Mouse (Mus musculus): ENCODE measurements around the gene Tmtc4. TPM values are rescaled to one million over a fixed set of nuclear protein-coding genes. Genes with fewer than 3 reads are reported as not detected.

Tmtc4 gene
- polyA plus RNA-seq, 1 experiment from 2014 or later = 19.1 TPM

DNA sequence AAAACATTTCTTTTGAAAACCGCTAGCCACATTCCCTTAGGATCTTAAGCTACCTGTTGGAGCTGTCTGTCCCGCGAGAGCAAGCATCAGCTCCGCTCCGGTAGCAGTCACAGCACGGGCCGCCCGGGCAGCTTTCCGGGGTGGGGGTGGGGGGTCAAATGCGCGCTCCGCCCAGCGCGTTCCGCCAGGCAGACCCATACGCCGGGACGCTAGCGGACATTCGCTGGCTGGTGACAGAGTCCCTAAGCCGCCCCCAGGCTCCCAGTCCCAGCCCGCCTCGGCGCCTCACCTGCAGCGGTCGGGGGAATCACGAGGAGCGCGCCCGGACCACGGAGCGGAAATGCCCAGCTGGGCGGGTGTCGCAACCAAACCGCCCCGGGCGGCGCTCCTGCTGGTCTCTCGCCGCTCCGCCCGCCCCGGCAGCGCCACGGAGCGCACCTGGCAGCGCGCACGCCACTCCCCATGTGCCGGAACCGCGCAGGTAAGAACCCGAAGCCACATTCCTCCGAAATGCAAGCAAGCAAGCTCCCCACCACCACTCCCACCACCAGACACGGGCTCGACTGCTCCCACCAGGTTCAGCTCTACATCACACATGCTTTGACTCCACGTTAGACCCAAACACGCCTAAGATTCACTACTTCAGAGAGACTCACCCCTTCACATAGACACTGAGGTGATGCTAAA lies 70.9 kb downstream of the Tmtc4 start:
- no peaks in the 10 kb centered on the region for H3K36me3 ChIP-seq
- peak overlapping the region; percentile 92 for H3K4me2 ChIP-seq
- peak overlapping the region; percentile 60 for H3K9ac ChIP-seq
- ATAC-seq (ENCODE audit: insufficient read depth, low FRiP score, low read depth) = peak; percentile 77
- under 1% methylated on average over 52 of the region's 58 CpGs for WGBS
- peak overlapping the region; percentile 73 for H3K4me3 ChIP-seq (replicated peaks)
- no peaks in the 10 kb centered on the region for H3K27me3 ChIP-seq (replicated peaks)
- peak overlapping the region; percentile 59 for H3K27ac ChIP-seq
- 0 out of 2 replicates have a peak, but pooled peaks cover 4% of the 10 kb centered on the region for H3K4me1 ChIP-seq
- no peaks in the 10 kb centered on the region for H3K9me3 ChIP-seq

DNA sequence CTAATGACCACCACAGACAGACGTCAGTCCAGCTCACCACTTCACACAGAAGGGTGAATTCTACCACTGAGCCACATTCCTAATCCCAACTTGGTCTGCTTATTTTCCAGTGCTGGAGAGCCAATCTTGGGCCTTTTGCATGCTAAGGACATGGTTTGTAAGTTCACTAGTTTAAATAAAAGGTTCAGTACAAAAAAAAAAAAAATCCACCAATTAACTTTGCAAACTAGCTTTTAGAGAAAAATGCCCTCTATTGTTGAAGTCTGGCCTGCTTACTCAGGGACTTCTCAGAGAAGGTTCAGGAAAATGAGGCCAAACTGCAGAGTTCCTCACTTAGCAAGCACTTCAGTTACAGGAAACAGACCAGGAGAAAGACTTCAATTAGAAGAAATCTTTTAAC lies 71.7 kb downstream of the Tmtc4 start:
- H3K36me3 ChIP-seq = no peaks in the 10 kb centered on the region
- H3K4me1 ChIP-seq = 0 out of 2 replicates have a peak, but pooled peaks cover 4% of the 10 kb centered on the region
- 64% methylated on average over 1 of the region's 1 CpGs for WGBS
- H3K27me3 ChIP-seq (replicated peaks) = no peaks in the 10 kb centered on the region
- peak overlapping the region; percentile 73 for H3K4me3 ChIP-seq (replicated peaks)
- no peak overlapping the region for H3K9ac ChIP-seq
- H3K4me2 ChIP-seq = peak overlapping the region; percentile 92
- peak overlapping the region; percentile 59; the same call in 1 of the 2 replicates for H3K27ac ChIP-seq
- H3K9me3 ChIP-seq = no peaks in the 10 kb centered on the region
- ATAC-seq (ENCODE audit: insufficient read depth, low FRiP score, low read depth) = no peak

DNA sequence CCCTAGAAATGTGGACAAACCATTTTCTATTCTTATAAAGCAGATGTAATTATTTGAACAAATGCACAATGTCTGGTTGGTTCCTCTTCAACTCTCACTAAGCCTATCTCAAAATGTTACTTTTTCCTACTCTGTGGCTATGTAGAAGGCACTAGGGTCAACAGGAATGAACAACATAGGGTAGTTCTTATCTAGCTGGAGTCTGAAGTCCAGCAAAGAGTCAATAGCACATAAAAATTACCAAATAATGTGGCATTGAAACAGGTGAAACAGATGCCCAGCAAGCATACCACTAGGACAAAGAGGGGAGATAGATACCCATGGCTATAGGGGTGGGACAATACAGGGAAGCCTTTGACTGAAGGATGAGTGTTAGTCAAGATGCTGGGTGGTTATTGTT lies 72.6 kb downstream of the Tmtc4 start:
- H3K27me3 ChIP-seq (replicated peaks) = no peaks in the 10 kb centered on the region
- H3K27ac ChIP-seq = no peak overlapping the region
- H3K4me2 ChIP-seq = peak overlapping the region; percentile 92; the same call in 1 of the 2 replicates
- H3K36me3 ChIP-seq = no peaks in the 10 kb centered on the region
- 0 out of 2 replicates have a peak, but pooled peaks cover 4% of the 10 kb centered on the region for H3K4me1 ChIP-seq
- no peak overlapping the region for H3K4me3 ChIP-seq (replicated peaks)
- H3K9ac ChIP-seq = no peak overlapping the region
- ATAC-seq (ENCODE audit: insufficient read depth, low FRiP score, low read depth) = no peak
- no peaks in the 10 kb centered on the region for H3K9me3 ChIP-seq

DNA sequence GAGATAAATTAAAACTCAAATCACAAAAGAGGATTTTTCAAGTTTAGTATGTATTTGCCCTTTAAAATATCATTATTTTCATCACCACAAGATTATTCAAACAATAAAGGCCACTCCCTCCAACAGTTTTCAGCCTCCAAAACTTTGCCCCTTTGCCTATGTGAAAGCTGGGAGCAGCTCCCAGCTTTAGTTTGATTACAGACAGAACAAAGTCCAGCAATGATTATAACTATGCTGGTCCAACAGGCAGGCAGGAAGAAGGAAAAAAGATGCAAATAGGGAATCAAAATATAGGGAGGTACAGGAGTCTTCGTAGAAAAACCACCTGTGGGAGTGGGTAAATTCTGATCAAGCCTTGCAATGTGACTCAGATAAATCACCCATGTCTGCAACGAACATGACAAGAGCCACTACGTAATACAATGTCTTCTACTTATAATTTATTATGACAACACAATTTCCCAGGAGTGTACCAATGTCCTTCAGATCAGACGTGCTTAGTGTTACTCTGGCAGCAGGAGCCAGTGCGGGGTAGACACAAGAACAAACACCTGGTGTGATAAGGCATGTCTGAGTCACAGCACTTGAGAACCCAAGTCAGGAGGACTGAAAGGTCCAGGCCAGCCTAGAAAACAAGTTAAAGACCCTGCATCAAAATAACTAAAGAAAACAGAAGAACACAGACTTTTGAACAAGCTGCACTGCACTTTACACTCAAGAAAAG lies 74.3 kb downstream of the Tmtc4 start:
- H3K27me3 ChIP-seq (replicated peaks) = no peaks in the 10 kb centered on the region
- peak; percentile 71 for ATAC-seq (ENCODE audit: insufficient read depth, low FRiP score, low read depth)
- H3K9ac ChIP-seq = no peak overlapping the region
- H3K36me3 ChIP-seq = no peaks in the 10 kb centered on the region
- H3K27ac ChIP-seq = peak overlapping the region; percentile 18; the same call in 1 of the 2 replicates
- no peak overlapping the region for H3K4me2 ChIP-seq
- 60% methylated on average over 5 of the region's 5 CpGs for WGBS
- H3K4me1 ChIP-seq = 0 out of 2 replicates have a peak, but pooled peaks cover 4% of the 10 kb centered on the region
- H3K4me3 ChIP-seq (replicated peaks) = no peak overlapping the region
- no peaks in the 10 kb centered on the region for H3K9me3 ChIP-seq

DNA sequence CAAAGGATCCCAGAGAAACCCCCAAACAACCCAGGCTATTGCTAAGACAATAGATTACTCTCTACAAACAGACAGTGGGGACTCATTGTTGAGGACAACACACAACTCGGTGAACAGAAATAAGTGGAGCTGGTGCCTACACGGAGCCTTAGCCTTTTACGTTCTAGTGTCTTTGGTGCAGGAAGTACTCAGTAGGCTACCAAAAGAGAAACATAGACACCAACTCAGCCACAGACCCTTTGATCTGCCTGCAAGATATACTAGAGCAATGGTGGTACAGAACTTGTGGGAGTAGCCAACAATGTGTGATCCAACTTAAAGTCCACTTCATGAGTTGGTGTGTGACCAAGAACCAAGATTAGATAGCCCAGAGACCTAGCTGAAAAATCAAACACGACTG lies 75.8 kb downstream of the Tmtc4 start:
- H3K27me3 ChIP-seq (replicated peaks) = no peaks in the 10 kb centered on the region
- no peaks in the 10 kb centered on the region for H3K9me3 ChIP-seq
- H3K4me3 ChIP-seq (replicated peaks) = no peak overlapping the region
- no peak overlapping the region for H3K9ac ChIP-seq
- H3K36me3 ChIP-seq = no peaks in the 10 kb centered on the region
- no peak for ATAC-seq (ENCODE audit: insufficient read depth, low FRiP score, low read depth)
- H3K27ac ChIP-seq = no peak overlapping the region
- H3K4me1 ChIP-seq = 0 out of 2 replicates have a peak, but pooled peaks cover 2% of the 10 kb centered on the region
- H3K4me2 ChIP-seq = no peak overlapping the region
- 92% methylated on average over 4 of the region's 4 CpGs for WGBS

DNA sequence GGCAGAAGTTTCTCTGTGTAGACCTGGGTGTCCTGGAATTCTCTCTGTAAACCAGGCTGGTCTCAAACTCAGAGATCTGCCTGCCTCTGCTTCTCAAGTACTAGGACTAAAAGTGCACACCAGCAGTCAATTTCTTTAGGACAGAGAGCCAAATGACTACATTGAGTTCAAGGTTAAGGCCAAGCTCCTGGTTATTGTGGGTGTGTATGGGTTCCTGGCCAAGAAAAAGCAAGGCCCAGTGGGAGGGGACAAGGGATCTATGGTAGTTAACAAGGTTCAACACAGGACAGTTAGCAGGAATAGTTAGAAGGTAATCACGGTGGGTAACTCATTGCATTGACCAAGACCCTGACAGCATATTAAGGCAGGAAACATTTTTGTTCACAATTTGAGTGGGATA lies 78.8 kb downstream of the Tmtc4 start:
- H3K4me3 ChIP-seq (replicated peaks) = no peak overlapping the region
- WGBS = 77% methylated on average over 1 of the region's 1 CpGs
- H3K9ac ChIP-seq = no peak overlapping the region
- ATAC-seq (ENCODE audit: insufficient read depth, low FRiP score, low read depth) = no peak
- no peak overlapping the region for H3K4me2 ChIP-seq
- H3K27ac ChIP-seq = no peak overlapping the region
- H3K9me3 ChIP-seq = no peaks in the 10 kb centered on the region
- H3K27me3 ChIP-seq (replicated peaks) = no peaks in the 10 kb centered on the region
- no peaks in the 10 kb centered on the region for H3K36me3 ChIP-seq
- H3K4me1 ChIP-seq = 0 out of 2 replicates have a peak, but pooled peaks cover 12% of the 10 kb centered on the region

DNA sequence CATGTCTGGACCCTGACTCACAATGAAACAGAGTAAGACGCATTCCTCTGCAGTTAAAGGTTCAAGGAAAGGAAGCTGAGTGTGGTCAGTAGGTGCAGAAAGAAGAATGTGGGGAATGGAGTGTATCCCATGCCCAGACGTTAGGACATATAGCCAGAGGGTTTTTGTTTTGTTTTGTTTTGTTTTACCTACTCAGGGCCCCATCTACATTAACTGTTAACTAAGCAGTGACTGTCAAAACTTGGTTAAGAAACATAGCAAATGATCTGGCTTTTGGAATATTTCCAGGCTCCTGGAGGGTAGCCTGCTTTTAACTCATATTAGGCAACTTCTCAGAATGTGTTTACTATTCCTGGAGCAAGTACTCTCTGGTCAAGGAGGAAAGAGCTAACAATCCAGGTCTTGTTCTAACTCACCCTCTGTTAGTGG lies 79.9 kb downstream of the Tmtc4 start:
- Histone ChIP-seq H3K9ac (no peak overlapping the region), H3K9me3 (no peaks in the 10 kb centered on the region), H3K27ac (0 out of 2 replicates have a peak overlapping the region, but pooled peaks have one; percentile 13), H3K4me3 (replicated peaks) (no peak overlapping the region), H3K4me2 (no peak overlapping the region), H3K27me3 (replicated peaks) (no peaks in the 10 kb centered on the region), H3K4me1 (0 out of 2 replicates have a peak, but pooled peaks cover 12% of the 10 kb centered on the region), H3K36me3 (no peaks in the 10 kb centered on the region)
- no peak for ATAC-seq (ENCODE audit: insufficient read depth, low FRiP score, low read depth)
- WGBS = 53% methylated on average over 2 of the region's 2 CpGs

DNA sequence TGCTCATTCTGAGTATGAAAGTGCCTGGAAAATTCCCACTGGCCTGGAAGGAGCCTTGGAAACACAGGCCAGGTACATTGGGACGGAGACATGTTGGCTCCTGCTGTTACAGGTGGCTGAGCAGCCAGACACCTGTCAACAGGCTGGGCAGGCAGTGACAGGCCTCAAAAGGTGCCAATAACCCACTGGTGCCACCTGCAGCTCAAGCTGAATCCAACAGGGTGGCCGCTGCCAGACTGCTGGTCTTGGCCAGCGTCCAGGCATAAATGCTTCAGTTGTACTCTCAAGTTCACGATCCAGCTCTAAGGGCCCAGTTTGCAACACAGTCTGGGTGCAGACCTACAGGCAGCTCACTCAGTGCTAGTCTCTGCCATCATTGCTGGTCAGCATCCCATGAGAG lies 81.0 kb downstream of the Tmtc4 start:
- Histone ChIP-seq H3K4me1 (0 out of 2 replicates have a peak, but pooled peaks cover 12% of the 10 kb centered on the region), H3K9me3 (no peaks in the 10 kb centered on the region), H3K4me2 (no peak overlapping the region), H3K4me3 (replicated peaks) (no peak overlapping the region), H3K9ac (no peak overlapping the region), H3K36me3 (no peaks in the 10 kb centered on the region), H3K27ac (0 out of 2 replicates have a peak overlapping the region, but pooled peaks have one; percentile 18), H3K27me3 (replicated peaks) (no peaks in the 10 kb centered on the region)
- WGBS = 66% methylated on average over 4 of the region's 4 CpGs
- ATAC-seq (ENCODE audit: insufficient read depth, low FRiP score, low read depth) = peak; percentile 78; the same call in 1 of the 2 replicates

DNA sequence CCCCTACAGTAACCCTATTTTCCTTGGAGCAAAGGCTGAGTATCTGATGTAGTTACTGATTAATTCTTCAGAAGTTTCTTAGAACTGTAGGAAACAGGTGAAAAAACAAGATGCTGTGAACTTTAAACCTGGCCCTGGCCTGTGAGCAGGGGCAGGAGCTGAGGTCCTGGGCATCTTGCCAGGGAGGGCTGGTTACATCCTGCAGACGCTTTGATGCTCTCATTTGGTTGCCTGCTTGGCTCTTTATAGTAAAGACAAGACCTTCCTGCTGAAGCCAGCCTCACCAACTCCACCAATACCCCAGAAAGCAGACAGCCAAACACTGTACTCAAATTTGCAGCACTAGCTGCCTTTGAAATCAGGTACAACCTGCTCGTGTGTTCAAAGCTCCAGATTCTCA lies 81.7 kb downstream of the Tmtc4 start:
- no peak overlapping the region for H3K9ac ChIP-seq
- H3K4me1 ChIP-seq = 0 out of 2 replicates have a peak, but pooled peaks cover 12% of the 10 kb centered on the region
- H3K27me3 ChIP-seq (replicated peaks) = no peaks in the 10 kb centered on the region
- H3K27ac ChIP-seq = 0 out of 2 replicates have a peak overlapping the region, but pooled peaks have one; percentile 6
- no peaks in the 10 kb centered on the region for H3K36me3 ChIP-seq
- H3K9me3 ChIP-seq = no peaks in the 10 kb centered on the region
- peak; percentile 41; the same call in 1 of the 2 replicates for ATAC-seq (ENCODE audit: insufficient read depth, low FRiP score, low read depth)
- 58% methylated on average over 2 of the region's 2 CpGs for WGBS
- H3K4me3 ChIP-seq (replicated peaks) = no peak overlapping the region
- H3K4me2 ChIP-seq = no peak overlapping the region

DNA sequence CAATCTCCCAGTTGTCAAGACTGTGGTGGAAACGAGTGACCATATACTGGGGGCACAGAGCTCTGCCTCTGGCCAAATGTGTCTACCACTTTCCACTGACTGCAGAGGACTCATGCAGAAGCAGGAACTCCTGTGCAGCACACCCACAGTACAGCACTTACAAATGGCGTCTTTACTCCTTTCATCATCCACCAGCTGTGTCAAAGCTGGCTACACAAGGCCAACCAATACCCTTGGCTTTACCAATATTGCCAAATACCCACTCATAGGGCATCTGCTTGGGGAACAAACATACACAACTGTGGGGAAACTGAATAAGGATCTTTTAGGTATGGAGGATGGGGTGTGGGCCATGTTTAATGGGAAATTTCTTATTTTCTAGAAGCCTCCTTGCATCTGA lies 82.1 kb downstream of the Tmtc4 start:
- no peak overlapping the region for H3K4me3 ChIP-seq (replicated peaks)
- H3K27ac ChIP-seq = no peak overlapping the region
- H3K9me3 ChIP-seq = no peaks in the 10 kb centered on the region
- no peaks in the 10 kb centered on the region for H3K36me3 ChIP-seq
- WGBS = 86% methylated on average over 2 of the region's 2 CpGs
- no peak for ATAC-seq (ENCODE audit: insufficient read depth, low FRiP score, low read depth)
- 0 out of 2 replicates have a peak, but pooled peaks cover 12% of the 10 kb centered on the region for H3K4me1 ChIP-seq
- no peak overlapping the region for H3K4me2 ChIP-seq
- no peaks in the 10 kb centered on the region for H3K27me3 ChIP-seq (replicated peaks)
- no peak overlapping the region for H3K9ac ChIP-seq

DNA sequence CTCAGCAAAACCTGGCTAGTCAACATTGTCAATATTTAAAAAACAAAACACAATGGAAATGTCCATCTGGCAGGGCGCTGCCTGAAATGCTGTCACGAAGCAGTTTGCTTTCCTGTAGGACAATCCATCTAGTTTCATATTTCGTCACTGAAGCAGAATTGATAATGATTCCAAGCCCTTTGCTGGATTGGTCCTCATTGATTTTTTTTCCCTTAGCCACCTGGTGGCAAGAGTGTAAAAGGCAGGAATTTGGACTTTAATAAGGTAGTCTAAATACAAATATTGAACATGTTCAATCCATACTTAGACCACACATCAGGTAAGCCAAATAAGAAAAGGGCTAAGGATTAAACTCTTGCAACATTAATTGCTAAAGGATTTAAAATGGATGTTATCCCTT lies 82.7 kb downstream of the Tmtc4 start:
- no peaks in the 10 kb centered on the region for H3K9me3 ChIP-seq
- H3K9ac ChIP-seq = no peak overlapping the region
- no peak overlapping the region for H3K27ac ChIP-seq
- H3K4me1 ChIP-seq = 0 out of 2 replicates have a peak, but pooled peaks cover 12% of the 10 kb centered on the region
- H3K36me3 ChIP-seq = no peaks in the 10 kb centered on the region
- H3K27me3 ChIP-seq (replicated peaks) = no peaks in the 10 kb centered on the region
- H3K4me2 ChIP-seq = no peak overlapping the region
- no peak overlapping the region for H3K4me3 ChIP-seq (replicated peaks)
- 59% methylated on average over 3 of the region's 3 CpGs for WGBS
- ATAC-seq (ENCODE audit: insufficient read depth, low FRiP score, low read depth) = no peak

DNA sequence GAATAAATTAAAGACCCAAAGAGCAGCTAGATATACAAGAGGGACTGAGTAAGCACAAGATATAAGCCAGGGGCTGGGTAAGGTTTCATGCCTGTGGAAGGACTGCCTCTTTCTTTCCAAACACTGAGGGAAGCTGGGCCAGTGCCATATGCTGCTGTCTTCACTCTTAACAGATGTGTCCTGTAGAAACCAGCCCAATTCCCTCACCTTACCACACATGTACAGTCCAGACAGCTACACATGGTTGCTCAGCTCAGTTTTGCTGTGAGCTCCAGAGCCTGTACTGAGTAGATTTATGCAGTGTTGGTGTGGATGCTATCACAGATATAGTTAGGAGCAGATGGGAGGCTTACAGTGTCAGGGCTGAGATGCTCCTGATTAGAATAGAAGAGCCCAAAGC lies 83.2 kb downstream of the Tmtc4 start:
- Histone ChIP-seq H3K36me3 (no peaks in the 10 kb centered on the region), H3K27ac (no peak overlapping the region)

More for the DNA sequence above, 83.2 kb downstream of the Tmtc4 start:
- H3K27me3 ChIP-seq (replicated peaks) = no peaks in the 10 kb centered on the region
- no peak overlapping the region for H3K4me2 ChIP-seq
- 0 out of 2 replicates have a peak, but pooled peaks cover 12% of the 10 kb centered on the region for H3K4me1 ChIP-seq
- no peak overlapping the region for H3K9ac ChIP-seq
- no peak for ATAC-seq (ENCODE audit: insufficient read depth, low FRiP score, low read depth)
- no peak overlapping the region for H3K4me3 ChIP-seq (replicated peaks)
- H3K9me3 ChIP-seq = no peaks in the 10 kb centered on the region
